Mouse (Mus musculus): ENCODE data around the gene Lgals3bp. TPM values are rescaled to one million over a fixed set of nuclear protein-coding genes. Genes with fewer than 3 reads are reported as not detected.

Lgals3bp gene
- polyA plus RNA-seq, 1 experiment from 2014 or later = 2.3 TPM

GRCm38 (mm10) chr11:118418834-118419504 lies 17.1 kb upstream of the Lgals3bp start, which contains the start of gene Cant1:
TSS of gene Cant1 (minus strand) at chr11:118419086.
- Histone ChIP-seq H3K4me2 (replicated peaks) (peak within 1 kb of the TSS; percentile 93), H3K36me3 (peaks cover 20% of the 10 kb centered on the region), H3K9ac (peak within 1 kb of the TSS; percentile 94), H3K4me1 (peaks cover 34% of the 10 kb centered on the region), H3K27me3 (no peaks in the 10 kb centered on the region), H3K4me3 (peak within 1 kb of the TSS; percentile 92), H3K9me3 (replicated peaks) (no peaks in the 10 kb centered on the region), H3K27ac (peak within 1 kb of the TSS; percentile 66)
- under 1% methylated on average over 41 of the region's 50 CpGs for WGBS
- peak; percentile 91 for ATAC-seq (ENCODE audit: low FRiP score)

DNA sequence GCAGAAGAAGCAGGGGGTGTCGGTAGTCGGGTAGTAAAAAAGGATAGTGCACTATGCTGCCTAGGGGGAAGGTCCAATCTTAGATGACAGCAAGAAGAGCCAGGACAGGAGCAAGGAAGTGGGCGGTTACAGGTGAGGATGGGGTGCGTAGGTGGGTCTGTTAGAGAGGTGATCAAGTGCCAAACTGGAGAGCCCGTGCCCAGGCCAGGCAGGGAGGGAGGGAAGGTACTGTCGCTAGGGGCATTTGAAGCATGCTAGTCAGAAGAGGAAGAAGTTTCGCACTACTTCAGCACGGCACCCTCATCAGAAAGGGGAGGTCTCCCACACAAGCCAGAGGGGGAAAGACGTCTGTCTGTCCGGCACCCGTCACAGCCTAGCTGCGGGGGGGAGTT lies 16.5 kb upstream of the Lgals3bp start:
- Histone ChIP-seq H3K9ac (peak overlapping the region; percentile 94), H3K4me1 (peaks cover 29% of the 10 kb centered on the region), H3K27me3 (no peaks in the 10 kb centered on the region), H3K9me3 (replicated peaks) (no peaks in the 10 kb centered on the region), H3K4me3 (peak overlapping the region; percentile 92), H3K36me3 (peaks cover 23% of the 10 kb centered on the region), H3K4me2 (replicated peaks) (peak overlapping the region; percentile 93), H3K27ac (peak overlapping the region; percentile 66; the same call in 1 of the 2 replicates)
- WGBS = 5% methylated on average over 12 of the region's 12 CpGs
- ATAC-seq (ENCODE audit: low FRiP score) = peak; percentile 46

DNA sequence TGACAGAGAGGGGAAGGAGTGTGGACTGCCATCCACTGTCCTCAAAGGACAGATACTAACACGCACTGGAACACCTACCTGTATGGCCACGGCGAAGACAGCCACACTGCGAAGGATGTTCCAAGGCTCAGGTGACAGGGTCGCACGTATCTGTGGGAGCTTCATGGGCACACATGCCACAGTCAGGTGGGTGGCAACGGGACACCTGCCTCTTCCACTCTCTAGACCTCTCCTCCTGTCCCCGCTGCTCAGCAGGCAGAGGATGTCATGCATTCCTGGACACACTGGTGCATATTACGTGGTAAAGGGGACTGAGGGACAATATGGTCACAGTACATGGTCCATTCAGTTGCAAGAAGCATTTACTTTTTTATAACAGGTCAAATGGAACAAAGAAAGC lies 15.6 kb upstream of the Lgals3bp start:
- H3K27me3 ChIP-seq = no peaks in the 10 kb centered on the region
- peaks cover 31% of the 10 kb centered on the region for H3K4me1 ChIP-seq
- peak overlapping the region; percentile 93; the same call in 1 of the 2 replicates for H3K4me2 ChIP-seq (replicated peaks)
- H3K9me3 ChIP-seq (replicated peaks) = no peaks in the 10 kb centered on the region
- no peak overlapping the region for H3K27ac ChIP-seq
- peak overlapping the region; percentile 92 for H3K4me3 ChIP-seq
- H3K36me3 ChIP-seq = peaks cover 23% of the 10 kb centered on the region
- WGBS = 93% methylated on average over 9 of the region's 9 CpGs
- no peak for ATAC-seq (ENCODE audit: low FRiP score)
- peak overlapping the region; percentile 94; the same call in 1 of the 2 replicates for H3K9ac ChIP-seq

GRCm38 (mm10) chr11:118416046-118416445 lies 14.2 kb upstream of the Lgals3bp start:
- H3K4me2 ChIP-seq (replicated peaks) = no peak overlapping the region
- ATAC-seq (ENCODE audit: low FRiP score) = no peak
- H3K4me3 ChIP-seq = no peak overlapping the region
- H3K4me1 ChIP-seq = peaks cover 31% of the 10 kb centered on the region
- no peak overlapping the region for H3K9ac ChIP-seq
- H3K9me3 ChIP-seq (replicated peaks) = no peaks in the 10 kb centered on the region
- WGBS = 82% methylated on average over 7 of the region's 7 CpGs
- no peaks in the 10 kb centered on the region for H3K27me3 ChIP-seq
- H3K36me3 ChIP-seq = peaks cover 29% of the 10 kb centered on the region
- H3K27ac ChIP-seq = no peak overlapping the region

GRCm38 (mm10) chr11:118415630-118416029 lies 13.7 kb upstream of the Lgals3bp start:
- Histone ChIP-seq H3K4me1 (peaks cover 31% of the 10 kb centered on the region), H3K36me3 (peaks cover 33% of the 10 kb centered on the region), H3K4me3 (no peak overlapping the region), H3K9me3 (replicated peaks) (no peaks in the 10 kb centered on the region), H3K27me3 (no peaks in the 10 kb centered on the region), H3K4me2 (replicated peaks) (no peak overlapping the region), H3K27ac (no peak overlapping the region), H3K9ac (no peak overlapping the region)
- WGBS = 89% methylated on average over 6 of the region's 6 CpGs
- ATAC-seq (ENCODE audit: low FRiP score) = no peak

GRCm38 (mm10) chr11:118414270-118414669 lies 12.4 kb upstream of the Lgals3bp start:
- Histone ChIP-seq H3K27ac (no peak overlapping the region), H3K27me3 (no peaks in the 10 kb centered on the region), H3K4me3 (no peak overlapping the region), H3K4me1 (peaks cover 26% of the 10 kb centered on the region), H3K9me3 (replicated peaks) (no peaks in the 10 kb centered on the region), H3K9ac (no peak overlapping the region), H3K36me3 (peaks cover 47% of the 10 kb centered on the region), H3K4me2 (replicated peaks) (no peak overlapping the region)
- ATAC-seq (ENCODE audit: low FRiP score) = no peak
- WGBS = 92% methylated on average over 5 of the region's 5 CpGs

DNA sequence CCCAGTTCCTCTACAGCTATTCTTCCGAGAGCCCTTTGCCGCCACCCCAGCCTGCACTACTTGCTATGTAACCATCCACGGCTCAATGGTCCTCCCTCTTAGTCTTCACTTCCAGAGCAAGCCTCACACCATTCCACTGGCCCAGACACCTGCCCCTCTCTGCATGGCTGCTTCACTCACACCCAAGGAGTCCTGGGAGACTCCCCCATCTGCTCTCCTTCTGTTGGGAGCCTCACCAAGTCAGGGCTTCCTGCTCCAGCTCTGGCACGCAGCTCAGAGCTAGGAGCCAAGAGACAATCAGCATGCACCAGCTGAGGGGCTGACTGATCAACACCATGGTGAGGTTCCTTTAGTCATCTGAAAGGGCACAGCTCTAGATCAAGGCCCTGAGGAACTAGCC lies 11.2 kb upstream of the Lgals3bp start:
- no peak overlapping the region for H3K4me2 ChIP-seq (replicated peaks)
- no peaks in the 10 kb centered on the region for H3K9me3 ChIP-seq (replicated peaks)
- H3K4me3 ChIP-seq = no peak overlapping the region
- H3K27me3 ChIP-seq = no peaks in the 10 kb centered on the region
- H3K36me3 ChIP-seq = peaks cover 59% of the 10 kb centered on the region
- H3K9ac ChIP-seq = no peak overlapping the region
- H3K4me1 ChIP-seq = peaks cover 21% of the 10 kb centered on the region
- no peak overlapping the region for H3K27ac ChIP-seq
- ATAC-seq (ENCODE audit: low FRiP score) = no peak
- 81% methylated on average over 4 of the region's 4 CpGs for WGBS

GRCm38 (mm10) chr11:118412601-118413000 lies 10.7 kb upstream of the Lgals3bp start:
- no peak overlapping the region for H3K9ac ChIP-seq
- peaks cover 17% of the 10 kb centered on the region for H3K4me1 ChIP-seq
- no peak overlapping the region for H3K27ac ChIP-seq
- H3K9me3 ChIP-seq (replicated peaks) = no peaks in the 10 kb centered on the region
- peaks cover 64% of the 10 kb centered on the region for H3K36me3 ChIP-seq
- H3K4me3 ChIP-seq = no peak overlapping the region
- H3K27me3 ChIP-seq = no peaks in the 10 kb centered on the region
- WGBS = 87% methylated on average over 2 of the region's 2 CpGs
- no peak for ATAC-seq (ENCODE audit: low FRiP score)
- H3K4me2 ChIP-seq (replicated peaks) = no peak overlapping the region

DNA sequence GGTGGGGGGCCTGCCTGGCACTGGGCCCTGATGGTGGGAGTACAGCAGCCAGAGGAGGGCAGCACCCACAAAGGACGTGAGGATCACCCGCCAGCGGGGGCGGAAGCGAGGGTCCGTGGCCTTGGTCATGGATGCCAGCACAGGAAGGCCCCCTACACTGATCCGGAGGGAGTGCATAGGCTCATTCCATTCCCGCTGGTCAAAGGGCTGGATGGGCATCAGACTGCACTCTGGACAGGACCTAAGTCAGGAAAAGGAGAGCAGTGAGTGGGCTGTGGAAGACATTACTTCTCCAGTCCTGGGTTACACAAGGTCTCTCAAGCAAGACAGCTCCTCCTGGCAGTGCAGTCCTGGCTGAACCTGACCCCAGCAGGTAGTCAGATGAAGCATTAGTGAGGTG lies 9.4 kb upstream of the Lgals3bp start:
- H3K27me3 ChIP-seq = no peaks in the 10 kb centered on the region
- H3K27ac ChIP-seq = no peak overlapping the region
- ATAC-seq (ENCODE audit: low FRiP score) = no peak
- H3K9me3 ChIP-seq (replicated peaks) = no peaks in the 10 kb centered on the region
- H3K4me1 ChIP-seq = 0 out of 2 replicates have a peak, but pooled peaks cover 5% of the 10 kb centered on the region
- H3K9ac ChIP-seq = no peak overlapping the region
- no peak overlapping the region for H3K4me2 ChIP-seq (replicated peaks)
- no peak overlapping the region for H3K4me3 ChIP-seq
- 92% methylated on average over 8 of the region's 8 CpGs for WGBS
- H3K36me3 ChIP-seq = peaks cover 77% of the 10 kb centered on the region

DNA sequence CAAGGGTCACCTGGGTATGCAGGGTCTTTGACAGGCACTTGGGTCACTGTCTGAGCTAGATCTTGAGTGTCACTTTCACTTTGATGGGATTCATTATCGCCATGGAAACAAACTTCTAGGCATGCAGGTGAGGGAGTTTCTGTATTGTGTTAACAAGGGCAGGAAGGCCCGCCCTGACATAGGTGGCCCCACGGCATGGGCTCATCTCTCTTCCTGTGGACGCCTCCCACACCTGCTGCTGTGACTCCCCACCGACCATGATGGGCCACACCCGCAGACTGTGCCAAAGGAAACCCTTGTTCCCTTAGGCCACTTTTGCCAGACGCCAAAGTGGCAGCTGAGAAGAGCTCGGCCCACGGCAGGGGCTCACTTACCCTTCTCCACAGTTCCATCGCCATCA lies 8.6 kb upstream of the Lgals3bp start:
- H3K27ac ChIP-seq = no peak overlapping the region
- 94% methylated on average over 10 of the region's 10 CpGs for WGBS

DNA sequence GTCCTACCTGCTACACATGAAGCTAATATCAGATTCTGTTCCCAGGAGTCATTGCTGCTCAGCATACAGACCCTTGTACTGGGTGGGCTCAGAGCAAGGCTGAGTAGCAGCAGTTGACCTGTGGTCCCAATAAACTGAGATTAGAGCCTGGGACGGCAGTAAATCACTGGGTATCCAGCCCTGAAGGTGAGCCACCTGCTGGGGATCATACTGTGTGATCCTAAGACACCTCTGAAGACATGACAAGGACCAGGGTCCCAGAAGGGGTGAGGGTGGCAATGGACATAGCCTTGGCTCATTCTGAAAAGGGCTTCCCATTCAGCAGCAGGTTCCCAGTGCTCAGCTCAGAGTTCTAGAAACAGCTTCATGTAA lies 8.2 kb upstream of the Lgals3bp start:
- Histone ChIP-seq H3K9me3 (replicated peaks) (no peaks in the 10 kb centered on the region), H3K27ac (no peak overlapping the region), H3K27me3 (no peaks in the 10 kb centered on the region), H3K4me1 (0 out of 2 replicates have a peak, but pooled peaks cover 4% of the 10 kb centered on the region), H3K9ac (no peak overlapping the region), H3K4me2 (replicated peaks) (no peak overlapping the region), H3K36me3 (peaks cover 69% of the 10 kb centered on the region), H3K4me3 (no peak overlapping the region)
- WGBS = 91% methylated on average over 1 of the region's 1 CpGs
- no peak for ATAC-seq (ENCODE audit: low FRiP score)

More for the DNA sequence above, 8.6 kb upstream of the Lgals3bp start:
- 0 out of 2 replicates have a peak, but pooled peaks cover 4% of the 10 kb centered on the region for H3K4me1 ChIP-seq
- no peak overlapping the region for H3K4me2 ChIP-seq (replicated peaks)
- H3K9ac ChIP-seq = no peak overlapping the region
- no peaks in the 10 kb centered on the region for H3K27me3 ChIP-seq
- no peak overlapping the region for H3K4me3 ChIP-seq
- ATAC-seq (ENCODE audit: low FRiP score) = no peak
- no peaks in the 10 kb centered on the region for H3K9me3 ChIP-seq (replicated peaks)
- peaks cover 73% of the 10 kb centered on the region for H3K36me3 ChIP-seq

DNA sequence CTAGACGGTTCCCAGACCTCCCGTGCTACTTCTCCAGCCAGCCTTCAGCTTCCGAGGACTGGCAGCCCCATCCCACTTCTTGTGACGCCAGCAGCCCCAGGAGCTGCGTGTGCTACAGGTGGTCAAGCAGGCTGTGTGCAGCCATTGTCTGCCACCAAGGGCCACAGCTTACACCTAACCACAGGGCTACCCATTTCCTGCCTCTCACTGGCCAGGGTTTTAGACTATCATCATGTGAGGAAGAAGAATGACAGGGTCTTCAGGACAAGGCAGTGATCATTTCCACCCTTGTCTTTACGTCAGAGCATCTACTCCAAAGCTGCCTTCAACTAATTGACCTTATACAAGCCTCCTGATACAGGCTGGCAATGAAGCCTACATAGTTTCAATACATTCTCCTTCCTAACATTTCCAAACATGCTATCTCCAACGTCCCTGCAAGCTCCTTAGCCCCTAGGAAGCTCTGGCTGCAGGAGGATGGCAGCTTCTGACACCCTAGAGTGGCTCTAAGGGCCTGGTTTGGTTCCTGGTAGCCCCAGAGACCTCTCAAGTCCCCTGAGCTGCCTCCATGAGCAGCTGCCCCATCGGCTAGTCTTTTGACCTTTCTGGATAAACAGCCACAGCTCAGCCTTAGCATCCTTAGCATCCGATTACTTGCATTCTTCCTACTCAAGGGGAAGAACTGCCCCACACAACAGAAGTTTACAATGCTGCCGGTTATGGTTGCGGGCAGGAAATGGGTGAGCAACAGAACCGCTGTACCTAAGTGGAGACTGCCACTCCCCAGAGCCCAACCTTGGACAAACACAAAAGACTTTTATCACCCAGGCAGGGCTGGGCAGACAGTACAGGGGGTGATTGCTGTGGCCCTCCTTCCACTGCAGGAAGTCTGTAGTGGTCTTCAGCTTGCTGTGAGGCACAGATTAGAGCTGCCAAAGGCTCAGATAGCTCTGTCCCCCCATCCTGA lies 7.5 kb upstream of the Lgals3bp start:
- Histone ChIP-seq H3K9me3 (replicated peaks) (no peaks in the 10 kb centered on the region), H3K4me3 (no peak overlapping the region), H3K4me2 (replicated peaks) (no peak overlapping the region), H3K27me3 (no peaks in the 10 kb centered on the region), H3K9ac (no peak overlapping the region), H3K27ac (no peak overlapping the region), H3K4me1 (0 out of 2 replicates have a peak, but pooled peaks cover 4% of the 10 kb centered on the region), H3K36me3 (peaks cover 64% of the 10 kb centered on the region)
- no peak for ATAC-seq (ENCODE audit: low FRiP score)
- 90% methylated on average over 12 of the region's 12 CpGs for WGBS
